Mouse (Mus musculus) small intestine, adult 2 months (tissue): ENCODE data around the gene Aldh9a1.
A peak's percentile ranks its signal among the peaks of the same experiment; 100 is the strongest.

Experiments
- CTCF ChIP-seq: fragments of 200-500 bp; IDR thresholded peaks from 2 replicates; pipeline ENCODE4 v1.5.1; 2012; ENCODE audit warnings: low read depth, mild to moderate bottlenecking, control low read depth, inconsistent platforms, low read length, moderate library complexity, mixed read lengths; ENCODE audit not compliant: insufficient replicate concordance, insufficient read length; ENCODE audit errors: extremely low read depth
- POLR2A ChIP-seq: fragments of 200-500 bp; IDR thresholded peaks from 2 replicates; pipeline ENCODE4 v1.6.1; 2012; ENCODE audit warnings: low read depth, mild to moderate bottlenecking, control low read depth, inconsistent platforms, low read length, moderate library complexity

- TF ChIP-seq CTCF (no peak), POLR2A (peak; percentile 83)
These were observed at the start of gene Aldh9a1 for GRCm38 (mm10) chr1:167349815-167350596.
